Mouse (Mus musculus) thymus, postnatal 10 days (tissue): Measurements from ENCODE around the gene Ccser1.

ENCODE experiments used
- DNase-seq, 2 experiments: peaks; one replicate each; pipeline ENCODE4 v3.0.0; 2021; ENCODE audit warnings: low spot score in 2 of 2

The Ccser1 gene

GRCm38 (mm10) chr6:61179949-61180755, at the start of gene Ccser1:
TSS of gene Ccser1 (plus strand) at chr6:61180324.
- DNase-seq: peak; percentile 7 to 30

GRCm38 (mm10) chr6:61136436-61136835, 43.7 kb upstream of the Ccser1 start:
- no peak for DNase-seq

- no peak for DNase-seq
Measured at GRCm38 (mm10) chr6:61143031-61143430, 37.1 kb upstream of the Ccser1 start.

- DNase-seq: no peak
Measured at GRCm38 (mm10) chr6:61152924-61153323, 27.2 kb upstream of the Ccser1 start.

- no peak for DNase-seq
Measured at GRCm38 (mm10) chr6:61154654-61155053, 25.5 kb upstream of the Ccser1 start.

- DNase-seq: no peak
Measured at GRCm38 (mm10) chr6:61155059-61155629, 25.0 kb upstream of the Ccser1 start.

GRCm38 (mm10) chr6:61155718-61156117, 24.4 kb upstream of the Ccser1 start:
- DNase-seq: no peak

GRCm38 (mm10) chr6:61162117-61162516, 18.0 kb upstream of the Ccser1 start:
- no peak for DNase-seq

GRCm38 (mm10) chr6:61166891-61167290, 13.2 kb upstream of the Ccser1 start:
- DNase-seq: no peak

- no peak for DNase-seq
Measured at GRCm38 (mm10) chr6:61176126-61176525, 4.0 kb upstream of the Ccser1 start.

- no peak for DNase-seq
Measured at GRCm38 (mm10) chr6:61177476-61177875, 2.6 kb upstream of the Ccser1 start.

- DNase-seq: no peak
Measured at GRCm38 (mm10) chr6:61179641-61179948, 529 bp upstream of the Ccser1 start.

- no peak for DNase-seq
Measured at GRCm38 (mm10) chr6:61180756-61181191, 650 bp downstream of the Ccser1 start.

- no peak for DNase-seq
Measured at GRCm38 (mm10) chr6:61189029-61189428, 8.9 kb downstream of the Ccser1 start.

GRCm38 (mm10) chr6:61191597-61192386, 11.7 kb downstream of the Ccser1 start:
- DNase-seq: no peak

- no peak for DNase-seq
Measured at GRCm38 (mm10) chr6:61203344-61203743, 23.2 kb downstream of the Ccser1 start.

- no peak for DNase-seq
Measured at GRCm38 (mm10) chr6:61206042-61206441, 25.9 kb downstream of the Ccser1 start.

GRCm38 (mm10) chr6:61206619-61207018, 26.5 kb downstream of the Ccser1 start:
- DNase-seq: no peak

- no peak for DNase-seq
Measured at GRCm38 (mm10) chr6:61210061-61210737, 30.1 kb downstream of the Ccser1 start.

GRCm38 (mm10) chr6:61215705-61216104, 35.6 kb downstream of the Ccser1 start:
- DNase-seq: no peak

- DNase-seq: no peak
Measured at GRCm38 (mm10) chr6:61216514-61216913, 36.4 kb downstream of the Ccser1 start.

GRCm38 (mm10) chr6:61217717-61218116, 37.6 kb downstream of the Ccser1 start:
- DNase-seq: no peak
